In genomic region chr6:113250786-113251185, GRCm38 (mm10) we compare ENCODE assay signal across 26 mouse cellular contexts. TPM values are rescaled to one million over a fixed set of nuclear protein-coding genes. Genes with fewer than 3 reads are reported as not detected.
"Had no signal": no experiment of that assay in that cellular context is flagged by ENCODE, and none has a peak within 500 bp of the region (broad histone marks: within the 10 kb centered on the region; RNA-seq: fewer than 3 reads in every experiment).

No protein-coding gene starts in this region.

- H3K9me3 ChIP-seq: heart, embryonic 13.5 days; heart, embryonic 15.5 days; hindbrain, embryonic 13.5 days; hindbrain, embryonic 15.5 days; limb, embryonic 13.5 days; limb, embryonic 15.5 days; liver, embryonic 12.5 days had no signal

- H3K27me3 ChIP-seq: heart, embryonic 13.5 days; heart, embryonic 15.5 days; hindbrain, embryonic 13.5 days; hindbrain, embryonic 15.5 days; limb, embryonic 13.5 days; limb, embryonic 15.5 days; liver, embryonic 12.5 days had no signal

- ATAC-seq: hindbrain, postnatal 0 days; liver, embryonic 12.5 days had no signal

- H3K4me3 ChIP-seq: heart, adult 2 months; heart, embryonic 13.5 days; heart, embryonic 15.5 days; hindbrain, embryonic 13.5 days; hindbrain, embryonic 15.5 days; layer of hippocampus, adult 2 months; left cerebral cortex, adult 2 months; limb, embryonic 13.5 days; limb, embryonic 15.5 days; liver, embryonic 12.5 days had no signal

- H3K4me1 ChIP-seq: hindbrain, embryonic 13.5 days; hindbrain, embryonic 15.5 days; limb, embryonic 13.5 days; limb, embryonic 15.5 days; liver, embryonic 12.5 days had no signal

- DNase-seq: gastrocnemius, postnatal 25 days; heart, adult 11 months; heart, adult 2 months; heart, postnatal 14 days; heart, postnatal 36 days; kidney, adult 11 months; kidney, adult 2 months; kidney, postnatal 10 days; kidney, postnatal 25 days; kidney, postnatal 4 days had no signal

- H3K4me2 ChIP-seq: heart, embryonic 11.5 days; heart, embryonic 13.5 days; heart, embryonic 15.5 days; hindbrain, embryonic 13.5 days; hindbrain, embryonic 15.5 days; limb, embryonic 13.5 days; limb, embryonic 15.5 days; liver, embryonic 12.5 days had no signal

- H3K9ac ChIP-seq: heart, embryonic 13.5 days; heart, embryonic 15.5 days; hindbrain, embryonic 13.5 days; hindbrain, embryonic 15.5 days; limb, embryonic 13.5 days; limb, embryonic 15.5 days; liver, embryonic 12.5 days had no signal

- H3K27ac ChIP-seq: heart, adult 2 months; heart, embryonic 13.5 days; heart, embryonic 15.5 days; hindbrain, embryonic 13.5 days; hindbrain, embryonic 15.5 days; hindbrain, postnatal 0 days; layer of hippocampus, adult 2 months; left cerebral cortex, adult 2 months; limb, embryonic 13.5 days; limb, embryonic 15.5 days; liver, embryonic 12.5 days had no signal

RNA-seq across cellular contexts. Expression of gene Cpne9, which starts 31.3 kb away (rescaled TPM):
- total RNA-seq: gastrocnemius, adult 8-10 months; gastrocnemius, postnatal 25 days; liver, adult 2 months had no signal
- polyA plus RNA-seq: heart, embryonic 13.5 days; heart, embryonic 15.5 days; heart, postnatal 0 days; kidney, embryonic 16.5 days; liver, adult 2 months had no signal

RNA-seq across cellular contexts. Expression of gene Lhfpl4, which starts 55.6 kb away (rescaled TPM):
- total RNA-seq: hematopoietic stem cell, adult 5-6 weeks; liver, adult 2 months had no signal
